Mouse (Mus musculus) small intestine, adult 2 months (tissue): ENCODE measurements around the gene Gm34302.

ENCODE experiments used
- CTCF ChIP-seq: fragments of 200-500 bp; IDR thresholded peaks from 2 replicates; pipeline ENCODE4 v1.5.1; 2012; ENCODE audit warnings: low read depth, mild to moderate bottlenecking, control low read depth, inconsistent platforms, low read length, moderate library complexity, mixed read lengths; ENCODE audit not compliant: insufficient replicate concordance, insufficient read length; ENCODE audit errors: extremely low read depth
- POLR2A ChIP-seq: fragments of 200-500 bp; IDR thresholded peaks from 2 replicates; pipeline ENCODE4 v1.6.1; 2012; ENCODE audit warnings: low read depth, mild to moderate bottlenecking, control low read depth, inconsistent platforms, low read length, moderate library complexity

- TF ChIP-seq CTCF: no peak
- no peak for TF ChIP-seq POLR2A
Observed at GRCm38 (mm10) chr3:63439738-63440137, 43.9 kb downstream of the Gm34302 start.
